Mouse (Mus musculus) stomach, postnatal 0 days (tissue): ENCODE measurements at regions not wholly inside any gene's neighbourhood (a gene's known extent, or its start where the extent isn't known, plus 50 kb on each side); places are given as distances from the start of the nearest gene placed in this dataset.

Source experiments
- ATAC-seq: fragments of 200-750 bp; cut with Nextera tagmentation; 2 replicates; pipeline ENCODE4 v1.8.0; 2017; ENCODE audit not compliant: low FRiP score, low TSS enrichment
- DNase-seq: peaks from one replicate; pipeline ENCODE4 v3.0.0-alpha.2; 2016; ENCODE audit warnings: low spot score
- H3K27ac ChIP-seq: fragments of 300-500 bp; sonication (generic); replicated peaks from 2 replicates; pipeline ENCODE4 v1.5.1; 2014; ENCODE audit warnings: mild to moderate bottlenecking, control low read depth
- H3K27me3 ChIP-seq: fragments of 300-500 bp; sonication (generic); 2 replicates; pipeline ENCODE4 v1.6.1; 2014; ENCODE audit warnings: low read length; ENCODE audit not compliant: control insufficient read depth, insufficient read depth
- H3K36me3 ChIP-seq: fragments of 300-500 bp; sonication (generic); 2 replicates; pipeline ENCODE4 v1.6.1; 2014; ENCODE audit warnings: low read length, mixed read lengths; ENCODE audit not compliant: control insufficient read depth, insufficient read depth
- H3K4me1 ChIP-seq: fragments of 300-500 bp; sonication (generic); replicated peaks from 2 replicates; pipeline ENCODE4 v1.6.1; 2014; ENCODE audit warnings: antibody characterized with exemption; ENCODE audit not compliant: control insufficient read depth, insufficient read depth
- H3K4me2 ChIP-seq: fragments of 300-500 bp; sonication (generic); replicated peaks from 2 replicates; pipeline ENCODE4 v1.6.1; 2014; ENCODE audit warnings: low read depth, mild to moderate bottlenecking, control low read depth, moderate library complexity
- H3K4me3 ChIP-seq: fragments of 300-500 bp; sonication (generic); 2 replicates; pipeline ENCODE4 v1.5.1; 2014; ENCODE audit warnings: low read depth, low read length, control low read depth
- H3K9ac ChIP-seq: fragments of 300-500 bp; sonication (generic); 2 replicates; pipeline ENCODE4 v1.6.1; 2014; ENCODE audit warnings: mild to moderate bottlenecking, low read length, control low read depth, mixed read lengths
- H3K9me3 ChIP-seq: fragments of 300-500 bp; sonication (generic); 2 replicates; pipeline ENCODE4 v1.6.1; 2016; ENCODE audit warnings: low read length; ENCODE audit not compliant: control insufficient read depth
- CTCF ChIP-seq: IDR thresholded peaks from 2 replicates; pipeline ENCODE4 v1.5.1; 2016; ENCODE audit warnings: antibody characterized with exemption, low read depth, mild to moderate bottlenecking, moderate library complexity
- EP300 ChIP-seq: optimal IDR thresholded peaks from 2 replicates; pipeline ENCODE3; 2016; ENCODE audit warnings: antibody characterized with exemption
- WGBS: fragments of 180-500 bp; shearing (Covaris S2); extraction: QIAGEN DNeasy Blood & Tissue Kit; methylation state at CpG from one replicate; pipeline ENCODE4 v1.1.7; 2014; 5-methylcytosine and 5-hydroxymethylcytosine counted together

DNA sequence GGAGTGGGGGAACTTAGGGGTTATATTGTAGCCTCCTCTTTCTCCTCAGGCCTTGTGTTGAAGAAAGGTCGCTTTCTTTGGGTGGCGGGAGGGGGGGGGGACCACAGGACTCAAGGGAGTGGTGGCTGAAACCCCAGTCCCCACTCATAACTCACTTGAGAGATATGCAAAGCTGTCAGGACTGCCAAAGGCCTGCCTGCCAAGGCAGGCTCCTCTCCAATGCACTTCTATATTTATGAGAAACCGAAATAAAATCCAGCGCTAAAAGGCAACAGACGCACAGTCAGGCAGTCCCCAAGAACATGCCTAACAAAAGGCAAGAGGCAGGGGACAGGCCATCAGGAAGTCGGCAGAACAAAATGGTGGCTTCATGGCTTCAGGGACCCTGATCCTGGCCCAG lies 97.4 kb upstream of the Tnp1 start:
- ATAC-seq (no peak), DNase-seq (no peak)
- H3K36me3 ChIP-seq = no peaks in the 10 kb centered on the region
- no peaks in the 10 kb centered on the region for H3K27me3 ChIP-seq
- TF ChIP-seq CTCF = no peak
- TF ChIP-seq EP300 = no peak
- H3K27ac ChIP-seq = no peak overlapping the region
- H3K4me3 ChIP-seq = no peak overlapping the region
- WGBS = 64% methylated on average over 6 of the region's 6 CpGs
- H3K9ac ChIP-seq = no peak overlapping the region
- no peak overlapping the region for H3K4me2 ChIP-seq
- H3K9me3 ChIP-seq = no peaks in the 10 kb centered on the region
- no peaks in the 10 kb centered on the region for H3K4me1 ChIP-seq

DNA sequence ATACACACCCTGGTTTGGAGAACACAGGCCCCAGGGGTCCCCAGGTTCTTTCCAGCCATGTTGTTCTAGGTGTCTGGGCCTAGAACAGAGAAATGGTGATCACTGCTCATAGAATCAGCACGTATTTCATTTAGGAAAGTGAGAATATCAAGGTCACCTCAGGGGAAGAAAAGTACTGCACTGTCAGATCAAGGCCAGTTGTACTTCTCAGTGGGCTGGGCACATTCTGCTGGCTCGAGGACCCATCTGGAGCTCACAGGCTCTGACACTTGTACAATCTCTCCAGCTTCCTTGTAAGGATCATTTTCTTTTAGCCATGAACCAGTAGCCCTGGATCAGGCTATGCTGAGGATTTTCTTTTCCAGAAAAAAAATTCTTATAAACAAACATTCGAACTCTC lies 97.0 kb upstream of the Tnp1 start:
- no peak for DNase-seq
- Histone ChIP-seq H3K27me3 (no peaks in the 10 kb centered on the region), H3K27ac (no peak overlapping the region), H3K4me2 (no peak overlapping the region), H3K4me3 (no peak overlapping the region), H3K9me3 (no peaks in the 10 kb centered on the region), H3K36me3 (no peaks in the 10 kb centered on the region), H3K4me1 (no peaks in the 10 kb centered on the region), H3K9ac (no peak overlapping the region)
- TF ChIP-seq CTCF = no peak
- TF ChIP-seq EP300 = no peak
- ATAC-seq = no peak
- WGBS = 58% methylated on average over 3 of the region's 3 CpGs

DNA sequence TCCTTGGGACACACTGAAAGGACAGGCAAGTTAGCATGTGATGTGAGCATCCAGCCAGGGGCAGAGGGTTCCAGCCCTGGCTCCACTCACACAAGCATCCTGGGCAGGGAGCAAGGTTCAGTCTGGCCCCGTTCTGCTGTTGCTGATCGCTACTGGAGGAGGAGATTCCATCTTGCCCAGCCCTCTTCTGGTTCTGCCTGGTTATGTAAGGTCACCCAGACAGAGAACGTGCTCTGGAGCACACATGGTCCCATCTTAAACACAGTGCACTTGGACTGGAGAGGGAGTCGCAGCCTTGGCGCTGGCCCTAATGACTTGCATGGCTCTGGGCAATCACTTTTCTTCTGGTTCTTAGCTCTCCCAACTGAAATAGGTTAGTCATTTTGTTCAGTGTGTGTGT lies 96.2 kb upstream of the Tnp1 start:
- H3K4me3 ChIP-seq = no peak overlapping the region
- ATAC-seq (no peak), DNase-seq (no peak)
- no peaks in the 10 kb centered on the region for H3K9me3 ChIP-seq
- H3K9ac ChIP-seq = no peak overlapping the region
- WGBS = 75% methylated on average over 5 of the region's 5 CpGs
- no peak overlapping the region for H3K27ac ChIP-seq
- no peak overlapping the region for H3K4me2 ChIP-seq
- H3K36me3 ChIP-seq = no peaks in the 10 kb centered on the region
- no peaks in the 10 kb centered on the region for H3K4me1 ChIP-seq
- TF ChIP-seq CTCF = no peak
- TF ChIP-seq EP300 = no peak
- no peaks in the 10 kb centered on the region for H3K27me3 ChIP-seq

- ATAC-seq (no peak), DNase-seq (no peak)
- H3K4me1 ChIP-seq = no peaks in the 10 kb centered on the region
- H3K36me3 ChIP-seq = no peaks in the 10 kb centered on the region
- H3K4me2 ChIP-seq = no peak overlapping the region
- no peak for TF ChIP-seq EP300
- no peak for TF ChIP-seq CTCF
- H3K27me3 ChIP-seq = no peaks in the 10 kb centered on the region
- H3K9ac ChIP-seq = no peak overlapping the region
- H3K9me3 ChIP-seq = no peaks in the 10 kb centered on the region
- WGBS = 81% methylated on average over 4 of the region's 4 CpGs
- no peak overlapping the region for H3K27ac ChIP-seq
- no peak overlapping the region for H3K4me3 ChIP-seq
Measured at GRCm38 (mm10) chr1:73105856-73106463, 90.3 kb upstream of the Tnp1 start.

DNA sequence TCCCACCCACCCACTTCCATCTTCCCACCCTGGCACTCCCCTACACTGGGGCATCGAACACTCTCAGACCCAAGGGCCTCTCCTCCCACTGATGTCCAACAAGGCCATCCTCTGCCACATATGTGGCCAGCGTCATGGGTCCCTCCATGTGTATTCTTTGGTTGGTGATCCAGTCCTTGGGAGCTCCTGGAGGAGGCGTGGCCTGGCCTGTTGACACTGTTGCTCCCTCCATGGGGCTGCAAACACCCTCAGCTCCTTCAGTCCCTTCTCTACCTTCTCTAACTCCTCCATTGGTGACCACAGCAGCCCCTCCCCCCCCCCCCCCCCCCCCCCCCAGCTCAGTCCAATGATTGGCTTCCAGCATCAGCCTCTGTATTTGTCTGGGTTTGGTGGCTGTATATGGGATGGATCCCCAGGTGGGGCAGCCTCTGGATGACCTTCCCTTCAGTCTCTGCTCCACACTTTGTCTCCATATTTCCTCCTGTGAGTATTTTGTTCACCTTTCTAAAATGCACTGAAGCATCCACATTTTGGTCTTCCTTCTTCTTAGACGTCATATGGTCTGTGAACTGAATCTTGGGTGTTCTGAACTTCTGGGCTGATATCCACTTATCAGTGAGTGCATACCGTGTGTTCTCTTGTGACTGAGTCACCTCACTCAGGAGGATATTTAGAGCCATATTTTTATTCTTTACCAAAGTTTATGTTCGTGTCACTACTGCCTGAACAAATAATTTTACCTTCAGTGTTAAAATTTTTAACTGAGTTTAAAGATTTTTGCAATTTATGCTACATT lies 82.1 kb upstream of the Tnp1 start:
- Histone ChIP-seq H3K27me3 (no peaks in the 10 kb centered on the region), H3K27ac (no peak overlapping the region), H3K4me2 (no peak overlapping the region), H3K4me1 (no peaks in the 10 kb centered on the region), H3K36me3 (no peaks in the 10 kb centered on the region), H3K9ac (no peak overlapping the region), H3K4me3 (no peak overlapping the region), H3K9me3 (no peaks in the 10 kb centered on the region)
- WGBS = 78% methylated on average over 6 of the region's 6 CpGs
- TF ChIP-seq CTCF = no peak
- TF ChIP-seq EP300 = no peak
- no peak for DNase-seq
- no peak for ATAC-seq

DNA sequence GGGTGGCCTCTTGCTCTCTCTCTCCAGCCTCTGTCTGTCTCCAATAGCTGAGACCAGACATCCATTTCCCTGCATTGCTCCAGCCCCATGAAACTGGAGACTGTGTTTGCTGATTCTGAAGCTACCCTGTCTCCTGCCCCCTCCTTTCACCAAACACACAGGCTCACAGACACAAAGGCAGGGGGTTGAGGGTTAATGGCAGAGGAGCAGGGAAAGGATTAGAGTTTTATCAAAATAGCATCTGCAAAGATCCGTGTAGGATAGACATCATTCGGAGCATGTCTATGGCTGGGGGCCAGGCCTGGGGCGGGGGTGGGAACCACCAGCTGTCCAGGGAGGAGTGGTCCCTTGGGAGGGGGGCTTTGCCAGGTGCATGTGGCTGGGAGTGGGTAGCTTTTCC lies 73.9 kb upstream of the Tnp1 start:
- Histone ChIP-seq H3K4me3 (no peak overlapping the region), H3K4me1 (0 out of 2 replicates have a peak, but pooled peaks cover 2% of the 10 kb centered on the region), H3K9me3 (no peaks in the 10 kb centered on the region), H3K27me3 (no peaks in the 10 kb centered on the region), H3K27ac (no peak overlapping the region), H3K36me3 (no peaks in the 10 kb centered on the region), H3K9ac (no peak overlapping the region), H3K4me2 (no peak overlapping the region)
- DNase-seq (no peak), ATAC-seq (no peak)
- WGBS = 24% methylated on average over 3 of the region's 3 CpGs
- TF ChIP-seq EP300 (no peak), CTCF (no peak)
